Mouse (Mus musculus): ENCODE data around the gene 4930550C14Rik. TPM values are rescaled to one million over a fixed set of nuclear protein-coding genes. Genes with fewer than 3 reads are reported as not detected.

4930550C14Rik gene
- total RNA-seq, 2 experiments from 2014 or later, result 0.35 to 1.4 TPM

DNA sequence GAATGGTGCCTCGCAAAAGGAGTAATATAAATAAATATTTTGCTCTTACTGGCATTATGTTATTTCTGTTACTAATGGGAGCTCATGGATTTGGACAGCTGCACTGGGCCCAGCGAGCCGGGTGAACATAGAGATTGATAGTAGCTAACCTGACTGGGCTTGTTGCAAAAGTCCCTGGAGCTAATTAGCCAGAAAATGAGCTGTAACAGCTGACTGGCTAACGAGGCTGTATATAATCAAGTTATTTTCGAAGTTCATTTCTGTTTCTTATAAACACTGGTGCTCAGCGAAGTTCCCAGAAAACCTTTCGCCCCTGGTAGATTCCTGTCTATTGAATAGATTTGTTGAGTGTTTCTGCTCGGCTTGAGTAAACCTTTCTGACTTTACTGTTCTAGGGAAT lies 866 bp downstream of the 4930550C14Rik start:
- no peak for DNase-seq (ENCODE audit: low spot score in 2 of 2)

GRCm38 (mm10) chr9:53404050-53404752 lies 2.1 kb downstream of the 4930550C14Rik start:
- no peak for DNase-seq (ENCODE audit: low spot score in 2 of 2)

GRCm38 (mm10) chr9:53404753-53405722 lies 2.9 kb downstream of the 4930550C14Rik start:
- DNase-seq (ENCODE audit: low spot score in 2 of 2), result peak; percentile 58 to 61

DNA sequence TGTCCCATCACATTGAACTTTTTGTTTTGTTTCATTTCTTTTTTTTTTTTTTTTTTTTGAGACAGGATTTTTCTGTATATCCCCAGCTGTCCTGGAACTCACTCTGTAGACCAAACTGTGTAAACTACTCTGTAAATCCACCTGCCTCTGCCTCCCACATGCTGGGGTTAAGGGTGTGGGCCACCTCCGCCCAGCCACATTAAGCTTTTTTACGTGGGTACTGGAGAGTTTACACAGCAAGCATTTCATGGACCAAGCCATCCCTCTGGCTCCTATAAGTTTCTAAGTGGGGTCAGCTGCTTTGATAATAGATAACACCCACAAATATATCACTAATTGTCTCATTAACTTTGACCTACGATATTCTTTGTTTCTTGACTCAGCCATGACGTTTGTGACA lies 6.4 kb downstream of the 4930550C14Rik start:
- no peak for DNase-seq (ENCODE audit: low spot score in 2 of 2)

GRCm38 (mm10) chr9:53408953-53409361 lies 6.8 kb downstream of the 4930550C14Rik start:
- DNase-seq (ENCODE audit: low spot score in 2 of 2), result no peak

- no peak for DNase-seq (ENCODE audit: low spot score in 2 of 2)
Observed at GRCm38 (mm10) chr9:53409427-53409826, 7.3 kb downstream of the 4930550C14Rik start.

DNA sequence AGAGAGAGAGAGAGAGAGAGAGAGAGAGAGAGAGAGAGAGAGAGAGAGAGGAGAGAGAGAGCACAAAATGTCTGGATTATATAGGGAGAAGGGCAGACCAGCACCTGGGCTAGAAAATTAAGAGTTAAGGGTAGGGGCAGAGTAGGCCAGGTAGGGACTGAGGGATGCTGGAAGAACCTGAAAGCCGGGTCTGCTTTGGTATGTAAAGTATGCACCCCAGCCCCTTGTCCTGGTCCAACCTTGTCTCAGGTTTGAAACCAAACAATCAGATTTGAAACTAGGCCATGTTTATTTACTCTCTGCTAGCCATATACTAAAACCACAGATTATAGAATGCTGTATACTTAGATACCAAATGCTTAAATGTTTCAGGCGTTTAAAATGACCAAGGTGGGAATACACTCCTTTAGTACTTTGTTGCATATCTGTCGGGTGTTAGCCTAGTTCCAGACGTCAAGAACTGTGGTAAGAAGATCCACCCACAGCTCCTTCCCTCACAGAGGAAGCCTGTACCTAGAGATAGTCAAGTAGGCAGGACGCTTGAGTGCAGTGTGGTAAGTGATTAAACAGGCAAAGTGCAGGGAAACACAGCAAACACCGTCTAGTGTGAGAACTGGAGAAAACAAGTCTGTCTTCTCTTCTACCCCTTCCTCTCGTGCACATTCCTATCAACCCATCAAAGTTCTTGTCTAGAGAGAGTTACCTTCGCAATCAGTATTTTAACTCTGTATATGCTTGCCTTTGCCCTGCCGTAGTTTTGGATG lies 20.2 kb downstream of the 4930550C14Rik start:
- DNase-seq (ENCODE audit: low spot score in 2 of 2), result no peak

DNA sequence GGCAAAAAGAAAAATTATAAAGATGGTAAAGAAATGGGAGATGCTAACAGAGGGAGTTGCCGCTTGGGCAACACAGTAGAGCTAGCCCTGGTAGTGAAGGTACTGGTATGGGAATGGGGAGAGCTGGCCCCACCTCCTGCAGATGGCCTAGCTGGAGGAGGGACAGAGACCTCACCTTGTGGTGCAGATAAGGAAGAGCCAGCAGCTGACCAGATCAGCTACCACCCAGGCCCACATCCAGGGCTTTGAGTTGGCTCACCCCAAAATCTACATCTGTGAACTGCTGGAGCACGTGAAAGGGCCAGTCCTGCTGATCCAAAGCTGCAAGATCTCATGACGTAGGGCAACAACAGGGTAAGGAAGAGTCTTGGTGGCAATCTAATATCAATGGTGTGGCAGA lies 24.6 kb downstream of the 4930550C14Rik start:
- DNase-seq (ENCODE audit: low spot score in 2 of 2), result no peak

GRCm38 (mm10) chr9:53427638-53428037 lies 25.5 kb downstream of the 4930550C14Rik start:
- DNase-seq (ENCODE audit: low spot score in 2 of 2), result no peak

- no peak for DNase-seq (ENCODE audit: low spot score in 2 of 2)
Observed at GRCm38 (mm10) chr9:53435830-53436570, 33.9 kb downstream of the 4930550C14Rik start.

GRCm38 (mm10) chr9:53450609-53451008 lies 48.5 kb downstream of the 4930550C14Rik start:
- DNase-seq (ENCODE audit: low spot score in 2 of 2), result no peak

DNA sequence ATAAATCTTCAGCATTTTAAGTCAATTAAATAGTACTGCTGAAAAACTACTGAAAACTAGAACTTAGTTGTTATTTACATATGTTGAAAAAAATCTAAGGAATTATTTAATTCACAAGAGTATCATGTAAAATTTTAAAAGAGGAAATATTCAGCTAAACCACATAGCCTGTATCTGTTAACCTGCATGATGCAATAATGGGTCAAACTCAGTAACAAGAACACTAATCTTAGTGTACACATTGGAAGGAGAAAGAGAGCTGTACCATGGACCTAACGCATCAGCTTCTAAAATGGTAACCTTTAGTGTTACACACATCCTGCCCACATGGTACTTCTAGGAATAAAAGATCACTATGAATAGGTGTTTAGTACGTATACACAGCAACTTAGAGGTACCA lies 49.9 kb downstream of the 4930550C14Rik start:
- DNase-seq (ENCODE audit: low spot score in 2 of 2), result no peak

DNA sequence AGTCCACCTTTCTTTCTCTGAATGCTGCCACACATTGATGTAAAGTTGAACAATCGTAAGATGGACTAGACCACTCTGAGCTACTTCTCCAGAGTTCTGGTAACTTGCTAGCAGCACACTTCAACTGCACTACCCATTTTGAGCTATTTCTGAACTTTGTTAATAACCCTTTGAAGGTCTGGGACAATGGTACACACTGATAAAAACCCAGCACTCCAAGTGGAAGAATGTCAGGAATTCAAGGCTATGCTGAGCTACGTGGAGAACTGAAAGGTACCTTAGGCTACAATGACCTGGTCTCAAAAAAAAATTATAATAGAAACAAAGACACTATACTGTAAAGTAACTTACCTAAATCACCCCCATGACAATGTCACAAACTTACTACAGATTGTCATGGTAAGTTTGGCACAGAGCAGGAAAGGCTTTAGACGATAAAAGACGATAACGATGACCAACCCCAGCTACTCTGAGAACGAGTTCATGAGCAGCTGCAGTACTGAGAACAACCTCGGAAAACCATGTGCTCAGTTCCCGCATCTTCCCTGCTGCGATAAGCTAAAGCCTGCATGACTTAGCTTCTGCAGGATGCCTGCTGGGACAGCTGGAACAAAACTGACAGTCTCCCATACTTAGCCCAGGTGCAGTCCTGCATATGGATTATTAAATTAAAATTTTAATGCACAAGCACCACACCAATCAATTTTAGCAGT lies 70.8 kb downstream of the 4930550C14Rik start:
- no peak for DNase-seq (ENCODE audit: low spot score in 2 of 2)

Small RNA genes within 50 kb of the gene (microRNA-seq; reads per million reads assigned to microRNA genes)
- 0 reads per million in 2 experiments for gene Mir130c

Other genes with a start within 250 kb of the 4930550C14Rik start
- gene Ddx10, start 154.3 kb upstream of the 4930550C14Rik start, total RNA-seq (2021), result 10 to 100 TPM; 20.8 to 22.7 TPM
- 10 to 100 TPM; 26.8 to 31.3 TPM for gene Exph5, start 100.7 kb upstream of the 4930550C14Rik start, total RNA-seq (2021)
- 1 to 10 TPM; 6.0 to 6.9 TPM for gene Kdelc2, start 18.3 kb upstream of the 4930550C14Rik start, total RNA-seq (2021)
- gene Atm, start 134.4 kb downstream of the 4930550C14Rik start, total RNA-seq (2021), result 10 to 100 TPM; 14.0 to 16.2 TPM
- 10 to 100 TPM; 18.9 to 22.0 TPM for gene Npat, start 134.7 kb downstream of the 4930550C14Rik start, total RNA-seq (2021)
- 10 to 100 TPM; 56.7 to 59.2 TPM for gene Acat1, start 208.1 kb downstream of the 4930550C14Rik start, total RNA-seq (2021)